Mouse (Mus musculus): ENCODE results near the gene Sh3bgr.

Sh3bgr gene

DNA sequence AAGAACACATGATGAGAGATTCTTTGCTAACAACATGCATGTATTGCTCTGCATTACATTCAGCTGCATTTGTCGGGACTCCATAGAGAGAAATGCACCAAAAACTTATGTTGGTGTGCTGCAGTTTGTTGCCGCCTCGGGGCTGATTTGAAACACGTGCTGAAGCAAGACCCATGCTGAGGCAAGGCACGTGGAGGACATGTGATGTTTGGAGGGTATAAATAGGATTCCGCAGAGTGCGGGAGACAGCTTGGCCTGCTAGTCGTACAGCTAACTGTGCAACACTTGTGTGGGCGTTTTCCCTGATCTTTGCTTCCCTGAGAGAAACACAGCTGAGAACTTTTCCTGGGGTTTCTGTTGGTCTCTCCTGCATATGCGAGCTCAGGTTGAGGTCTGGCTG, 9.5 kb downstream of the Sh3bgr start:
- DNase-seq (ENCODE audit: low spot score in 2 of 2): peak in 1 of 2 experiments; percentile 17

DNA sequence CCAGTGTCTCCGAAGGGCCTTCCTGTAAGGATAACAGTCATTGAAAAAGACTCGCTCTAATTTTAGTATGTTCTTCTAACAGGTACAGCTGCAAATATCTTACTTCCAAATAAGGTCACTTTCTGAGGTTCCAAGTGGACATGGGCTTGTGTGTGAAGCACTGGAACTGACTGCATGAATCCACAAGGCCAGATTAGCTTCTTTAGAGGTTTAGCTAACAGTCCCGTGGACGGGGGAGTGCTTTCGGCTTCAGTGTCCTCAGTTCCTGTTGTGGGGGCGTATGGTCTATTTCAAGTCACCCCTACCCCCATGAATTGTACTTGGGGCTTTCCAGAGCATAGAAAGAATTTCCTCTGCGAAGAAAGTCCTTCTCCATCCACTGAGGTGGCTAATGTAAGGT, 10.6 kb downstream of the Sh3bgr start:
- no peak for DNase-seq (ENCODE audit: low spot score in 2 of 2)

DNA sequence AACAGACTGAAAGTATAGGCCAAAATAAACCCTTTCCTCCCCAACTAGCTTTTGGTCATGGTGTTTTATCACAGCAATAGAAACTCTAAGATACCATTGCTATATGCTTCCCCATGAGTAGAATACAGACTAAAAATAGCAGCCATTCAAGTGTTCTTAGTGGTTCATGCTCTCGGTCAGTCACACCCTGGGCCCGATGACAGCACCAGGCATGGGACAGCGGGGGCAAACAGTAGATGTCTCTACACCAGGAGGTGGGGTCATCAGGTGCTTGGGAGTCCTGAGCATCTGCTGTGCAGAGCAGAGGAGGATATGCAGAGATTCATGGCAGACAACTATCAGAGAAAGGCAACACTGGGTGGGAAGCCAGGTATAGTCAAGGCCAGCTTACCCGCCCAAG, 12.8 kb downstream of the Sh3bgr start:
- DNase-seq (ENCODE audit: low spot score in 2 of 2): no peak

DNA sequence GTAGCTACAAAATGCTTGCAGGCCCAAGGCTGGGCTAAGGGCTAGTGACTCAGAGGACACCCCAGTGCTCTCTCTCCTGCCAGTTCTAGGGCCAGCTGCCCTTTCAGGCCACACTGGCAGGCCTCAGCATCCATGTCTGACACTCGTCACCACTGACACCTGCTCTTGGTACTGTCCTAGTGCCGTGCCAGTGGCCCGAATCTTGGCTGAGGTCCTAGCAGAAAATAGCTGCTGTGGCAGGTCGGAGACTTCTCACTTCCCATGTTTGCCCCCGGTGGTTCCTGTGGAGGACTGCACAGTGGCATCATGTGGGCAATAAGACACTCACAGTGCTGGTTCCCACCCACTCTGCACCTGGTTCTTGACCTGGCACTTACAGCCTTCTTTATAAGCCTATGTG, 21.2 kb downstream of the Sh3bgr start:
- DNase-seq (ENCODE audit: low spot score in 2 of 2): no peak

DNA sequence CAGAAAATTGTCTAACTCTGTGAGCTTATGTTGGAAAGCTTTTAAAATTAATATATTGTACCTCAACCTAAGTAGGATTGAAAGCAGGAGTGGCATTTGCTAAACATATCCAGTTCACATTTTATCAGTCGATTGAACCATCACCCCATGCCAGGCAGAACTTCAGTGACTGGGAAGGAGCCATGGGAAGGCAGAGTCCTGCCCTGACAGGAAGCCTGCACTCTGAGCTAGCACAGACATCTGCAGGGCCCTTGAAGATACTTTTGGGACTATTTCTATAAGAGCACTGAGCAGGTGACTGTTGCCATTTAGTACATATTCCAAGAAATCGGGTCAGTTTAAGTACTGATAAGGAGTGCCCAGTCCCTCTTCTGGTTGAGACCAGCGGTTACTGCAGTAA, 21.7 kb downstream of the Sh3bgr start:
- DNase-seq (ENCODE audit: low spot score in 2 of 2): no peak

DNA sequence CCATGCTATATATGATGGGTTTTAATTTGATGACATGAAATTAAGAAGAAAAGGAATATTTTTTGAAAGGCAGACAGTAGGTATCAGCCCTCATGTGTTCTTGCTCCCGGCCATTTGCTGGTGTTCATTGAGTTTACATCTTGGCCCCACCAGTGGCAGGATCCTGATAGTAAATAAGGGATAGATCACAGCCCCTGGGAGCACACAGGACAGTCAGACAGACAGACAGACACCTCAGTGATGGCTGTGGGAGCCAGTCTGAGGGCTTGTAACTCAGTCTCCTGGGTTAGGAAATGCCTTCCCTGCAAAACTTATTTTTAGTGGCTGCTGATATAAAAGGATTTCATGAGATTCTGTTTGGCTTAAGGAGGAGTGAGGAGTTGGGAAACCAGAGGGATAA, 22.2 kb downstream of the Sh3bgr start:
- no peak for DNase-seq (ENCODE audit: low spot score in 2 of 2)

DNA sequence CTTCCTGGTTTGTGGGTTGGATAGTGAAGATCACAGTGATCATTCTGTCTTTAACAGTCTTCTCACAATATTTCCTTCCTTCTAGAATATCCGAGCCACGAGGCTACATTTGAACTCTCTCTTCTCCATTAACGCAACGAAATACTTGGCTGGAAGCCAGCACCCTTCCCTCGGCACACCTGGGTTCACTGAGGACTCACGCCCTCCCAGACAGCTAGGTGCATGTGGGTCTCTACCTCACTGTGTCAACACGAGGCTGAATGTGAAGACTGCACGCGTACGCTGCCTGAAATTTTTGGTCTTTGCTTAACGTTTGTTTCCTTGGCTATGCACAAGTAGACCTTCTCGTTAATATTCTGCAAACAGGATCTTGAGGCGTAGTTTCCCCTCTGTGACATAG, 28.2 kb downstream of the Sh3bgr start:
- no peak for DNase-seq (ENCODE audit: low spot score in 2 of 2)

DNA sequence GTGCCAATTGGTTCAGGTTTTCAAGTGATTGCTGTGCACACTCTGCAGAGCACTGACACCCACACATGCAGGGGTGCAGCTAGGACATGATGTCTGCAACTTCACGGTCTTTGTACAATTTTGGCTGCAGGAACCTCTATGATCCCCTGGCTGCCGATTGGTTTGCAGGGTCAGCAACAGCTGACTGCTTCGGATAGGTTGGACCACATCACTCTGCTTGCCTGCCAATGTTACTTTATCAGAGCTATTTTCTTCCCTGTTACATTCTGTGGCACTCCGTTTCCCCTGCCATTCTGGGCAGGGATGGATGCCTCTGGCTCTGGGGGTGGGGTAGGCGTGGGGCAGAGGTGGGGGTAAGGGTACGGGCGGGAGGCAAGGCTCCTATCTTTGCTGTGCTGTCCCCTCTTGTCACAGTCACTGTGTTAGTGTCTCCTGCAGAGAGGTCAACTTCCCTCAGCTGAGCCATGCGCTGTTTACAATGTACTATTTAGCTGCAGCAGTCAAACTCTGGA, 28.9 kb downstream of the Sh3bgr start:
- no peak for DNase-seq (ENCODE audit: low spot score in 2 of 2)

DNA sequence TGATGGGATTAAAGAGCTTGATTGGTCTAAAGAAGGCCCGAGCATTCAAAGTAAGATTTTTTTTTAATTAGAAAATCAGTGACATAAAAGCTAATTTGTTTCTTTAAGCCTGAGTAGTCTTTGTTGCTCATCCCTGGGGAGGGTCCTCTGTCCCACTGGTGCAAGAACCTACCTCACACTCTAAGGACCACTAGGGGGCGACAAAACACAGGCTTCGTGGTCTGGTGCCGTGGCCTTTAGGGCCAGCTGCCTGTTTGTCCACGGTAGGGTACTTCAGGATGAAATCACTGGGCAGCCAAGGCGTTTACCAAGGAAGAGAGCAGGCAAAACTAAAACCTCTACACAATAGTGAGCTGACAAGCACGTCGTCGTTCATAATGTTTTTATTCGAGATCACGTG, 30.2 kb downstream of the Sh3bgr start:
- peak; percentile 64 to 77 for DNase-seq (ENCODE audit: low spot score in 2 of 2)

DNA sequence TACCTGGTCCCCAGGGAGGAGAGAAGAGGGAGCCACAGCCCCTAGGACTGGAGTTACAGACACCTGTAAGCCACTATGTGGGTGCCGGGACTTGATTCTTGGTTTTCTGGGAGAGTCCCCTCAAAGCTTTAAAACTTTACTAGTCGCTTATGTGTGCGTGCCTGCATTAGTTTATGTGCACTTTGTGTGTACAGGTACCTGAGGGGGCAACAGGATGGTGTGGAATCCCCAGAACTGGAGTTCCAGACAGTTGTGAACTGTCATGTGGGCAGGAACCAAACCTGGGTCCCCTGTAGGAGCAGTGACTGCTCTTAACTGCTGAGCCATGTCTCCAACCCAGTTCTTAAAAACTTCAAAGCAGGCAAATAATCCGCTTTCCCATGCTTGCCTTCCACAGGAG, 31.0 kb downstream of the Sh3bgr start:
- DNase-seq (ENCODE audit: low spot score in 2 of 2): no peak

DNA sequence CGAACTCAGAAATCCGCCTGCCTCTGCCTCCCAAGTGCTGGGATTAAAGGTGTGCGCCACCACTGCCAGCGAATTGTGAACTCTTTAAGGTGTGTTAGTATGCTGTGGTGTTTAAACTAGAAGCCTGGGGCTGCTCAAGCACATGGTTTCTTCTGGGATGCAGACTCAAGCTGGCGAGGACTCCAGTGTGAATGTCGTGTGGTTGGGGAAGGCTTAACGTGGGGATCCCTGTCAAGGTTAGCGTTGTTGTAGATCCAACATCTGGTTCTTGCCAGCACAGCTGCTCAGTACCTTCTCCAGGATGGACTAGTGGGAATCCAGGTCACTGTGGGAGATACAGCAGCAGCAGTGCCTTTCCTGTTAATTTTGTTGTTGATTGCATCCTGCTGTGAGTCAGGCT, 31.7 kb downstream of the Sh3bgr start:
- DNase-seq (ENCODE audit: low spot score in 2 of 2): no peak

DNA sequence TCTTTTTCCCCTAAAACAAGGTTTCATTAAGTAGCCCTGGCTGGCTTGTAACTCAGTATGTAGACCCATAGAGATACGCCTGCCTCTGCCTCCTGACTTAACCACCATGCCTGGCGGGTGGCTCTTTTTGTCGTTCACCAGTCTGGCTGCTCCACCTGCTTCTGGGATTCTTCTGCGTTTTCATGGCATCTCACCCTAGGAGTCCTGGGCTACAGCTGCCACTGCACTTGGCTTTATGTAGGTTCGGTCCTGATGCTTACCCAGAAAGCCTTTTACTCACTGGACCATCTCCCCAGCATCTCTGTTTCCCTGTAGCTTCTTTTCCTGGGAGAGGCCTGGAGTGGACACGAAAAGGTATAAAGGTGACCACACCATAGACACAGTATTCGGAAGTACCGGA, 33.7 kb downstream of the Sh3bgr start:
- DNase-seq (ENCODE audit: low spot score in 2 of 2): no peak

DNA sequence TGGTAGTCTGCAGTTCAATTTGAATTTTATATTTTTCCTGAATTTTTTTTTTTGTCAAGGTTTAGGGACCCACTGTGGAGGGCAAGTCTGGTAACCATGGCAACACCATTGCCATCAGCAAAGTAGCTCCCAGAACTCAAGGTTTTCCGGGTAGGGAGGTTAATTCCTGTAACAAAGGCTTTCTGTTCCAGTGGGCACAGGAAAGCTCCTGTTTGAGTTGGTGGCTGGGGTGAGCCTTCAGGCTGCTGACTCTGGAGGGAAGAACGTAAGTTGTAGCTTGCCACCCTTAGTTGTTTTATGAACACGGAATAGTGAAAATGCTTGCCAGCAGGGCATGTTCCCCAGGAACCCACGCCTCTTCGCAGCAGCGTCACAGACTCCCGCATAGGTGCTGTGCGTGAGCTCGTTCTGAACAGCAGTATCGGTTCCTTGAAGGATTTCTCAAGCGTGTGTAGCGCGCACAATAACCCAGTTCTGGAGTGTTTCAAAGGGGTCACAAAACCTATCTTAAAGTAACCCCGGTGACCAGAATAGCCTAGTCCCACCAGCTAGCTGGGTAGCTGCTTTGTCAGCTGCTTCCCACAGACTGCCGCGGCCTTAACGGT, 35.2 kb downstream of the Sh3bgr start, which contains the start of gene B3galt5:
B3galt5 (plus strand) TSS at position 436 of the 605 bp plus-strand sequence.
- peak; percentile 26 for DNase-seq (ENCODE audit: low spot score in 2 of 2)

DNA sequence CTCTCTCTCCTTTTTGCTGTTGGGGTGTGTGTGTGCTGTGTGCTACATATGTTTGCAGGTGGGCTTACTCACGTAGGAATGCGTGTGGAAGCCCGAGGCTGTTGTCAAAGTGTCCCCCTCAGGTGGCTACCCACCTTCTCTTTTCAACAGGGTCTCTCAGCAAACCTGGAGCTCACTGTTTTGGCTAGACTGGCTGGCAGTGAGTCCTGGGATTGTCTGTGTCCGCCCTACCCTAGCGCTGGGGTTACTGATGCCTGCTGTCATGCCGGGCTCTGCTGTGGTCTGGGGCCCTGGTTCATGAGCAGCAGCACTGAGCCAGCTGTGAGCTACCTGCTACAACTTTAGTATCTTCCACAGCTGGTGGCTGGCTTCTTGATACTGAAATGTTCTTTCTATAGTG, 44.2 kb downstream of the Sh3bgr start:
- DNase-seq (ENCODE audit: low spot score in 2 of 2): no peak

DNA sequence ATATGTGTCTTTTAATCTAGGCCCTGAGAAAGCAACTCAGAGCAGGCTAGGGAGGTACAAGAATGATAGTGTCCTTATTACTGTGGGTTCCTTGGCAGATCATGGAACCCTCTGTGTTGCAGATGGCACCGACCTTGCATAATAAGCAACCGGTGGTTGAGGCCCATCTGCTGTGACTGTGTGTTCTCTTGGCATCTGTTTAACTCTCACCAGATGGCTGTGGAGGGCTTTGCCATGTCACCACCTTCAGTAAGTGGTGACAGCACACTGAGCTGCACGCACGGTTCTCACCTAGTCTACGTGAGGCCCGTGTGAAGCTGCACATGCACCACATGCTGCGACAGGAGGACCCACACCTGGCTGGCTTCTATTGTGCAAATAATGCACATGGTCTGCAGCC, 49.4 kb downstream of the Sh3bgr start:
- DNase-seq (ENCODE audit: low spot score in 2 of 2): peak; percentile 33 to 60

DNA sequence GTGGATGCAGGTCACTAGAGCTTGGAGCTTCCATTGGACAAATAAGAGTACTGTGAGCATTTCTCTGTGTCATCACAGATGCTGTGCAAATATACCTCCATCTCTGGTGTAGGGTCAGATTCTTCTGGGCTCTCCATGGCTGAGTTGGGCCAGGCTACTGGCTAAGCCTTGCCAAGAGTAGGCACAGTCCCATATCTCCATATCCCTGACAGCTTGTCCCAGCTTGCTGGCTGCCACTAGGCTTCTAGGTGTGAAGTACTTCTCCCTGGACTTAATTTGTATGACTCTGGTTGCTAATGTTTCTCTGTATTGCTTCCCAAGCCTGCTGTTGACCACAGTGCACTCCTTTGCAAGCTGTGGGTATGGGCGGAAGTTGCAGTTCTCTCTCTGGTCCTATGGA, 51.9 kb downstream of the Sh3bgr start:
- DNase-seq (ENCODE audit: low spot score in 2 of 2): no peak

DNA sequence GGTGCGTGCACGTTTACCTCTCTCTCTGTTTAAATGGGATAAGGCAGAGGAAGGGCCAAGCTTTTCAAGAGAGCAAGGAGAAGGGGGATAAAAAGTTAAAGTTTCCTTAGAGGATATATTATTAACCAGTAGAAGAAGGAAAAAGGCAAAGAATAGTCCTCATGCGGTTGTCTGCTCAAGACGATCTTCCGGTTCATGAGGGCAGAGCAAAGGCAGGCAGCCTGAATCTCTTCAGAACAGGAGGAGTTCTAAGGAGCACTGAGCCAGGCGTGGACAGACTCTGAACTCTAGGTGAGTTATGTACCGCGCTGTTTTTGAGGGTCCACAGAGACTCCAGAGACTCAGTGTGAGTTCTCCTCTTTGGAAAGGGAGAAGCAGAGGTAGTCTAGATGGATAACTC, 58.2 kb downstream of the Sh3bgr start:
- no peak for DNase-seq (ENCODE audit: low spot score in 2 of 2)

DNA sequence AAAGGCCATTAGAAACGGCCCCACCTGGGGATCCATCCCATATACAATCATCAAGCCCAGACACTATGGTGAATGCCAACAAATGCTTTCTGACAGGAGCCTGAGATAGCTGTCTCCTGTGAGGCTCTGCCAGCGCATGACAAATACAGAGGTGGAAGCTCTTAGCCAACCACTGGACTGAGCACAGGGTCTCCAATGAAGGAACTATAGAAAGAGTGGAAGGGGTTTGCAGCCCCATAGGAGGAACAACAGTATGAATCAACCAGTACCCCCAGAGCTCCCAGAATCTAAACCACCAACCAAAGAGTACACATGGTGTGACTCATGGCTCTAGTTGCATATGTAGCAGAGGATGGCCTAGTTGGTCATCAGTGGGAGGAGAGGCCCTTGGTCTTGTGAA, 71.5 kb downstream of the Sh3bgr start:
- no peak for DNase-seq (ENCODE audit: low spot score in 2 of 2)

DNA sequence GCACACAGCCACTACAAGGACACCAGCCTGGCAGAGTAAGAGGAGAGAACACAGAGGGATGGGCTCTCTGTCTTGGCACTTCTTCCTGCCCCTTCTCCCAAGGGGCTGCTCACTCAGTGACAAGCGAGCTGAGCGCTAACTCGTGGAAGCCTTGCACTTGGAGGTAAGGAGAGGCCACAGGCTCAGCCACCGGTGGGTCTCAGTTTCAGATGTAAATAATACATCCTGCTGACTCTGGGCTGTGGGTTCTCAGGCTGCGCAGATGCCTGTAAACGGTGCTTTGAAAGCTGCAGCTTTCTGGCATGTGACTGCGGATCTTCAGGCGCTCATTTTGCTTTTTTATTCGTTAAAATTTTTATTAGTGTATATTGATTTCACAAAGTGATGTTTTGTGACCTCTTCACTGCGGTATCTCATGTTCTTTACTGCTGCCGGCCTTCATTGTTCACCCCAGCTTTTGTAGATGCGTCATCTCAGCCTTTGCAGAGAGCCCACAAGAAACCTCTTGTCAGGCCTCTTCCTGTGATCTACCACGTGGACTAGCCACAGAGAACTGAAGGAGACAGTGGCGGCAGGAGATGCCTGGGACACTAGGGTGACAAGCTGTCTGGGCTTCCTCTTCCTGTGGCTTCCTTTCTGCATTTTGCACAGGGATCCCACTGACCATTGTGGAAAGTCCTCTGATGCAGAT, 72.8 kb downstream of the Sh3bgr start:
- DNase-seq (ENCODE audit: low spot score in 2 of 2): no peak

DNA sequence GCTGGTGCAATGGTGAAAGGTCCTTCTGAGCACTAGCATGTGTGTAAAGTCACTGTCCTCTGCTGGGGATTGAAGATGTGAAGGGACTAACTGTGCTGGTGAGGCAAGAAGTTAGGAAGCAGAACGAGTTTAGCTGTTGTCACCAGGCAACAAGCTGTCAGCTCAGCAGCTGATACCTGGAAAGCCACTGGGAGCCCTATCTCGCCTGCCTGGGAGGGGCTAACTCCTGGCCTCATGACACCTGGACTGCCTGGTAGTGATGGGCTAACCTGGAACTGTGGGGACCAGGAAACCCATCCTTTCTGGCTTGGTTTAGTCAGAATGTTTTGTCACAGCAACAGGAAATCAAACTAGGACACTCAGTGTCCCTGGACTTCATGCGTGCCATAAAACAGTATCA, 76.3 kb downstream of the Sh3bgr start:
- no peak for DNase-seq (ENCODE audit: low spot score in 2 of 2)
